Mouse (Mus musculus) forebrain, embryonic 10.5 days (tissue): ENCODE results near the gene Wsb2. TPM values are rescaled to one million over a fixed set of nuclear protein-coding genes. Genes with fewer than 3 reads are reported as not detected.
"Not testable (repeated sequence)": the region's sequence is repeated elsewhere in the genome, so short reads cannot be mapped to it uniquely, and the experiment has no call there.

Source experiments
- DNase-seq: peaks from one replicate; pipeline ENCODE4 v3.0.0-alpha.2; 2017; ENCODE audit warnings: low spot score; ENCODE audit errors: extremely low spot score
- H3K27ac ChIP-seq: fragments of 300-500 bp; sonication (generic); 2 replicates; pipeline ENCODE4 v1.5.1; 2016; ENCODE audit warnings: mild to moderate bottlenecking
- H3K27me3 ChIP-seq: fragments of 300-500 bp; sonication (generic); 2 replicates; pipeline ENCODE4 v1.6.1; 2016; ENCODE audit warnings: mild to moderate bottlenecking; ENCODE audit not compliant: poor library complexity, severe bottlenecking
- H3K36me3 ChIP-seq: fragments of 300-500 bp; sonication (generic); replicated peaks from 2 replicates; pipeline ENCODE4 v1.6.1; 2016; ENCODE audit warnings: mild to moderate bottlenecking, moderate library complexity
- H3K4me1 ChIP-seq: fragments of 300-500 bp; sonication (generic); 2 replicates; pipeline ENCODE4 v1.6.1; 2016
- H3K4me3 ChIP-seq: fragments of 300-500 bp; sonication (generic); 2 replicates; pipeline ENCODE4 v1.5.1; 2016; ENCODE audit warnings: mild to moderate bottlenecking, moderate library complexity
- H3K9me3 ChIP-seq: fragments of 300-500 bp; sonication (generic); 2 replicates; pipeline ENCODE4 v1.6.1; 2016; ENCODE audit warnings: mild to moderate bottlenecking, moderate library complexity
- WGBS: fragments of 180-500 bp; shearing (Covaris S2); methylation state at CpG from one replicate; pipeline ENCODE4 v1.1.7; 2016; 5-methylcytosine and 5-hydroxymethylcytosine counted together
- polyA plus RNA-seq: library from polyadenylated mRNA; unstranded; fragments of >200 nt; fragmentation: Nextera tagmentation; extraction: Ambion mirVana; gene quantifications from 2 replicates; pipeline ENCODE4 v1.2.1, GENCODE M21; 2016

Wsb2 gene
- polyA plus RNA-seq, 1 experiment from 2014 or later: 45.4 TPM

GRCm38 (mm10) chr5:117374372-117375049 is 17.4 kb downstream of the Wsb2 start:
- Histone ChIP-seq H3K9me3 (no peaks in the 10 kb centered on the region), H3K4me3 (no peak overlapping the region), H3K27ac (no peak overlapping the region), H3K27me3 (no peaks in the 10 kb centered on the region), H3K36me3 (peaks cover 100% of the 10 kb centered on the region), H3K4me1 (no peaks in the 10 kb centered on the region)
- no peak for DNase-seq
- WGBS: 92% methylated on average over 7 of the region's 7 CpGs

- WGBS: 85% methylated on average over 11 of the region's 11 CpGs
- DNase-seq: no peak
- no peak overlapping the region for H3K27ac ChIP-seq
Observed at GRCm38 (mm10) chr5:117376331-117376761, 19.2 kb downstream of the Wsb2 start.

GRCm38 (mm10) chr5:117377731-117378130 is 20.6 kb downstream of the Wsb2 start:
- H3K36me3 ChIP-seq: peaks cover 100% of the 10 kb centered on the region
- not testable (repeated sequence) for H3K4me1 ChIP-seq

More at GRCm38 (mm10) chr5:117376331-117376761, 19.2 kb downstream of the Wsb2 start:
- Histone ChIP-seq H3K36me3 (peaks cover 100% of the 10 kb centered on the region), H3K4me3 (no peak overlapping the region), H3K9me3 (no peaks in the 10 kb centered on the region), H3K27me3 (no peaks in the 10 kb centered on the region), H3K4me1 (no peaks in the 10 kb centered on the region)

GRCm38 (mm10) chr5:117380199-117380598 is 23.1 kb downstream of the Wsb2 start:
- Histone ChIP-seq H3K36me3 (peaks cover 100% of the 10 kb centered on the region), H3K4me3 (no peak overlapping the region), H3K27me3 (no peaks in the 10 kb centered on the region), H3K9me3 (no peaks in the 10 kb centered on the region), H3K4me1 (no peaks in the 10 kb centered on the region), H3K27ac (no peak overlapping the region)
- no peak for DNase-seq
- 89% methylated on average over 4 of the region's 4 CpGs for whole genome bisulfite sequencing

More at GRCm38 (mm10) chr5:117377731-117378130, 20.6 kb downstream of the Wsb2 start:
- 94% methylated on average over 14 of the region's 14 CpGs for WGBS
- not testable (repeated sequence) for H3K27ac ChIP-seq, DNase-seq, H3K27me3 ChIP-seq, H3K9me3 ChIP-seq, H3K4me3 ChIP-seq

GRCm38 (mm10) chr5:117381785-117382184 is 24.7 kb downstream of the Wsb2 start:
- Histone ChIP-seq H3K27ac (no peak overlapping the region), H3K9me3 (no peaks in the 10 kb centered on the region), H3K4me1 (no peaks in the 10 kb centered on the region), H3K36me3 (peaks cover 100% of the 10 kb centered on the region), H3K27me3 (no peaks in the 10 kb centered on the region), H3K4me3 (no peak overlapping the region)
- no peak for DNase-seq
- 82% methylated on average over 7 of the region's 7 CpGs for WGBS

- Histone ChIP-seq H3K27me3 (no peaks in the 10 kb centered on the region), H3K27ac (no peak overlapping the region), H3K9me3 (no peaks in the 10 kb centered on the region), H3K4me1 (peaks cover 12% of the 10 kb centered on the region), H3K4me3 (no peak overlapping the region), H3K36me3 (peaks cover 95% of the 10 kb centered on the region)
- WGBS: 89% methylated on average over 12 of the region's 12 CpGs
- DNase-seq: no peak
Observed at GRCm38 (mm10) chr5:117383198-117383597, 26.1 kb downstream of the Wsb2 start.

- DNase-seq: peak; percentile 71
- peak overlapping the region; percentile 98 for H3K27ac ChIP-seq
- 13% methylated on average over 16 of the region's 16 CpGs for WGBS
- peaks cover 48% of the 10 kb centered on the region for H3K36me3 ChIP-seq
- no peaks in the 10 kb centered on the region for H3K27me3 ChIP-seq
- H3K4me3 ChIP-seq: peak overlapping the region; percentile 90
- H3K4me1 ChIP-seq: peaks cover 23% of the 10 kb centered on the region
- peaks cover 26% of the 10 kb centered on the region for H3K9me3 ChIP-seq
Observed at GRCm38 (mm10) chr5:117388296-117388751, 31.2 kb downstream of the Wsb2 start.

- Histone ChIP-seq H3K4me1 (peaks cover 23% of the 10 kb centered on the region), H3K27ac (peak within 1 kb of the TSS; percentile 98), H3K9me3 (peaks cover 29% of the 10 kb centered on the region), H3K4me3 (peak within 1 kb of the TSS; percentile 90), H3K36me3 (peaks cover 43% of the 10 kb centered on the region), H3K27me3 (no peaks in the 10 kb centered on the region)
- WGBS: under 1% methylated on average over 44 of the region's 44 CpGs
- DNase-seq: peak; percentile 96
Observed at GRCm38 (mm10) chr5:117388877-117389276, 31.8 kb downstream of the Wsb2 start, which contains the start of gene Rfc5. Gene Rfc5, minus strand, starts transcription at chr5:117389047.

- Histone ChIP-seq H3K36me3 (peaks cover 22% of the 10 kb centered on the region), H3K27ac (no peak overlapping the region), H3K4me1 (peaks cover 23% of the 10 kb centered on the region), H3K9me3 (peaks cover 29% of the 10 kb centered on the region), H3K4me3 (no peak overlapping the region), H3K27me3 (no peaks in the 10 kb centered on the region)
- 88% methylated on average over 1 of the region's 1 CpGs for WGBS
- no peak for DNase-seq
Observed at GRCm38 (mm10) chr5:117390895-117391294, 33.8 kb downstream of the Wsb2 start.

GRCm38 (mm10) chr5:117395834-117396233 is 38.7 kb downstream of the Wsb2 start:
- WGBS: 90% methylated on average over 5 of the region's 5 CpGs
- no peak overlapping the region for H3K27ac ChIP-seq
- DNase-seq: no peak
- H3K27me3 ChIP-seq: no peaks in the 10 kb centered on the region
- H3K4me3 ChIP-seq: no peak overlapping the region
- H3K4me1 ChIP-seq: peaks cover 17% of the 10 kb centered on the region
- H3K9me3 ChIP-seq: peaks cover 28% of the 10 kb centered on the region
- peaks cover 4% of the 10 kb centered on the region; the same call in 1 of the 2 replicates for H3K36me3 ChIP-seq

GRCm38 (mm10) chr5:117396596-117397014 is 39.5 kb downstream of the Wsb2 start:
- no peak overlapping the region for H3K4me3 ChIP-seq
- H3K27me3 ChIP-seq: no peaks in the 10 kb centered on the region
- 77% methylated on average over 6 of the region's 6 CpGs for WGBS
- no peak overlapping the region for H3K27ac ChIP-seq
- no peaks in the 10 kb centered on the region for H3K36me3 ChIP-seq
- no peak for DNase-seq
- H3K4me1 ChIP-seq: peaks cover 17% of the 10 kb centered on the region
- peaks cover 21% of the 10 kb centered on the region for H3K9me3 ChIP-seq

- H3K36me3 ChIP-seq: no peaks in the 10 kb centered on the region
- peaks cover 13% of the 10 kb centered on the region for H3K9me3 ChIP-seq
- WGBS: 82% methylated on average over 6 of the region's 6 CpGs
- H3K4me1 ChIP-seq: peaks cover 17% of the 10 kb centered on the region
- DNase-seq: no peak
- H3K27ac ChIP-seq: 0 out of 2 replicates have a peak overlapping the region, but pooled peaks have one; percentile 12
- no peaks in the 10 kb centered on the region for H3K27me3 ChIP-seq
- no peak overlapping the region for H3K4me3 ChIP-seq
Observed at GRCm38 (mm10) chr5:117397371-117397770, 40.3 kb downstream of the Wsb2 start.

- Histone ChIP-seq H3K9me3 (peaks cover 6% of the 10 kb centered on the region), H3K27ac (peak overlapping the region; percentile 35; the same call in 1 of the 2 replicates), H3K27me3 (no peaks in the 10 kb centered on the region), H3K36me3 (no peaks in the 10 kb centered on the region), H3K4me3 (no peak overlapping the region), H3K4me1 (peaks cover 17% of the 10 kb centered on the region)
- DNase-seq: no peak
- 21% methylated on average over 4 of the region's 5 CpGs for WGBS
Observed at GRCm38 (mm10) chr5:117398007-117398550, 41.0 kb downstream of the Wsb2 start.
